Mouse (Mus musculus) ES-E14 (cell line): Measurements from ENCODE around the gene Mctp1. TPM values are rescaled to one million over a fixed set of nuclear protein-coding genes. Genes with fewer than 3 reads are reported as not detected.

ENCODE experiments used
- DNase-seq: peaks from one replicate; pipeline ENCODE4 v3.0.0-alpha.2; 2013; ENCODE audit warnings: low read depth, low spot score
- H3K27ac ChIP-seq: 2 replicates; pipeline ENCODE4 v1.5.1; 2012; ENCODE audit warnings: low read depth, mild to moderate bottlenecking, low read length, moderate library complexity, mixed read lengths; ENCODE audit not compliant: poor library complexity, insufficient read depth, severe bottlenecking
- H3K36me3 ChIP-seq: 2 replicates; pipeline ENCODE4 v1.6.1; 2012; ENCODE audit warnings: mild to moderate bottlenecking, low read length, moderate library complexity, mixed read lengths; ENCODE audit not compliant: control insufficient read depth, poor library complexity, insufficient read depth, severe bottlenecking
- H3K4me1 ChIP-seq, 2 experiments: fragments of 150-350 bp in 1 of 2; sonication (generic) in 1 of 2; 2 replicates each; pipeline ENCODE4 v1.6.1; 2012; ENCODE audit warnings: low read length in 2 of 2, mild to moderate bottlenecking in 1 of 2, mixed read lengths in 1 of 2; ENCODE audit not compliant: control insufficient read depth in 2 of 2, insufficient read depth in 2 of 2, poor library complexity in 1 of 2
- H3K4me3 ChIP-seq, 2 experiments: fragments of 150-350 bp in 1 of 2; sonication (generic) in 1 of 2; 2 replicates each; pipeline ENCODE4 v1.5.1; 2012; ENCODE audit warnings: low read length in 2 of 2, low read depth in 1 of 2, mild to moderate bottlenecking in 1 of 2, mixed read lengths in 1 of 2; ENCODE audit not compliant: insufficient read depth in 1 of 2, poor library complexity in 1 of 2, severe bottlenecking in 1 of 2
- H3K9ac ChIP-seq: 2 replicates; pipeline ENCODE4 v1.6.1; 2012; ENCODE audit warnings: low read depth, mild to moderate bottlenecking, low read length, mixed read lengths; ENCODE audit not compliant: poor library complexity, insufficient read depth, severe bottlenecking
- H3K9me3 ChIP-seq: fragments of 150-350 bp; sonication (generic); 2 replicates; pipeline ENCODE4 v1.6.1; 2012; ENCODE audit warnings: low read depth, mild to moderate bottlenecking, low read length; ENCODE audit not compliant: control insufficient read depth, insufficient read depth
- CHD2 ChIP-seq: IDR thresholded peaks from 2 replicates; pipeline ENCODE4 v1.6.1; 2014; ENCODE audit warnings: mild to moderate bottlenecking, low read depth, low read length, inconsistent platforms
- HCFC1 ChIP-seq: IDR thresholded peaks from 2 replicates; pipeline ENCODE4 v1.6.1; 2012; ENCODE audit warnings: low read length, inconsistent platforms, borderline replicate concordance; ENCODE audit not compliant: insufficient read depth
- MAFK ChIP-seq: IDR thresholded peaks from 2 replicates; pipeline ENCODE4 v1.6.1; 2014; ENCODE audit warnings: mild to moderate bottlenecking, low read depth, low read length, inconsistent platforms; ENCODE audit not compliant: insufficient read depth
- ZC3H11A ChIP-seq: IDR thresholded peaks from 2 replicates; pipeline ENCODE4 v1.6.1; 2012; ENCODE audit warnings: low read depth, mild to moderate bottlenecking, inconsistent platforms, low read length, borderline replicate concordance
- ZNF384 ChIP-seq: IDR thresholded peaks from 2 replicates; pipeline ENCODE4 v1.6.1; 2012; ENCODE audit warnings: low read depth, low read length, inconsistent platforms
- in situ Hi-C, 2 experiments: fragments of 600-800 bp; cut with MboI; formaldehyde crosslinking; loops; one replicate each; pipeline ENCODE4 v1.15.1; 2025; ENCODE audit warnings: low sequenced_read_pairs in 2 of 2, inconsistent platforms in 1 of 2; ENCODE audit not compliant: unreplicated experiment in 2 of 2
- total RNA-seq: library from RNA; depleted of rRNA; stranded (reverse); fragments of 300-350 nt; gene quantifications from 2 replicates; pipeline ENCODE4 v1.2.3, GENCODE M21; 2012; rRNA removed

Mctp1 gene
- total RNA-seq, 1 experiment = 0.80 TPM

DNA sequence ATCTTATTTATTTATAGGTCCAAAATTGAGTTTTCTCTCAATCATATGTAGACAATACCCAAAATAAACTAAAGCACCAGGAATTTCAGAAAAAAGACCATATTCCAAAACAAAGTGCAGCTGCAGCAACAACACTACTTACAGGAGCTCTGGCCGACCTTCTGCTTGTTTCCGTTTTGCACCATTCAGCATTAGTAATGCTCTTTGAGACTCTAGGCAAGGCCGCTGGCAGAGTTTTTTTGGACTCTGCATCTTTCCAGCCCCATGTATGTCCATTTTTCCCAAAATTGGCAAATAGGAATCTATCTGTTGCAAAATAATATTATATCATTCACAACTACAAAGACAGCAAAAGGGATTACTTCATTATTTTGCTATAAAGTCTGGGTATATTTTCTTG, 665.4 kb downstream of the Mctp1 start:
- Histone ChIP-seq H3K27ac (no peak overlapping the region), H3K9me3 (no peaks in the 10 kb centered on the region), H3K4me1 (no peaks in the 10 kb centered on the region), H3K9ac (no peak overlapping the region), H3K4me3 (no peak overlapping the region), H3K36me3 (no peaks in the 10 kb centered on the region; the same call in 1 of the 2 replicates)
- in situ Hi-C loops = no loop called here
- TF ChIP-seq CHD2 (no peak), HCFC1 (no peak), MAFK (no peak), ZNF384 (no peak), ZC3H11A (no peak)
- no peak for DNase-seq

DNA sequence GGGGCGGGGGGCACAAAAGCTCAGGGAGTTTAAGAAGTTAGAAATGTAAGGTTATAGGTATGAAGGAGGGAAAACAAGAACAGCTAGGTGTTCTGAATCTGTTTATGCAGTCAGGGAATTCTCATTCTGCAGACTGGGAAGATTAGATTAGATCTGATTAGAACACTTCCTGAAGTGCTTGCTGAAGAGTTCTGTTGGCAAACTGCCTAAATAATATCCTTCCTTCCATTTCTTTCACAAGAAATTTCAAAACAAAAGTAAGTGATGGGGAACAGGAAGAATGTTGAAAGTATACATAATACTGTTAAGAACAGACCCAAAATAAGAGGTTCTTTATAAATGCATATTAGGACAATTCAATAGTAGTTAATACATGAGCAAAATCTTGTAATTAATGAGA, 678.9 kb downstream of the Mctp1 start:
- Histone ChIP-seq H3K36me3 (no peaks in the 10 kb centered on the region), H3K4me1 (no peaks in the 10 kb centered on the region), H3K4me3 (no peak overlapping the region), H3K9ac (no peak overlapping the region), H3K27ac (no peak overlapping the region), H3K9me3 (no peaks in the 10 kb centered on the region)
- DNase-seq = no peak
- in situ Hi-C loops = no loop called here
- TF ChIP-seq CHD2 (no peak), ZC3H11A (no peak), ZNF384 (no peak), HCFC1 (no peak), MAFK (no peak)

DNA sequence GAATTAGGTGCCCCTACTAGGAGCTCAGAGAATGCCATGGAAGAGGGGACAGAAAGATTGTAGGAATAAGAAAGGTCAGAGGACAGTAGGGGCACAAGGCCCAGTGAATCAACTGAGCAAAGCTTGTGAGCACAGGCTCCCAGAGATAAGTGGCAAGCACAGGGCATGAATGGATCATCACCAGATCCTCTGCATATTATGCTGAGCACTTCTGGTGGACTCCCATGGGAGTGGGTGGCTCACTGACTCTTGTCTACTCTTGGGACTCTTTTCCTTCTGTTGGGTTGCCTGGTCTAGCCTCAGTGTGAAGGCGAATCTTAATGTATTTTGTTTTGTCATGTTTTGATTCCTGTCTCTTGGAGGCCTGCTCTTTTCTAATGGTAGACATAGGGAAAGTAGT, 684.5 kb downstream of the Mctp1 start:
- no peaks in the 10 kb centered on the region for H3K36me3 ChIP-seq
- H3K4me3 ChIP-seq = no peak overlapping the region
- H3K4me1 ChIP-seq = no peaks in the 10 kb centered on the region
- TF ChIP-seq ZNF384 (no peak), MAFK (no peak), ZC3H11A (no peak), CHD2 (no peak), HCFC1 (no peak)
- H3K27ac ChIP-seq = no peak overlapping the region
- DNase-seq = no peak
- no peak overlapping the region for H3K9ac ChIP-seq
- no peaks in the 10 kb centered on the region for H3K9me3 ChIP-seq
- in situ Hi-C loops = no loop called here

DNA sequence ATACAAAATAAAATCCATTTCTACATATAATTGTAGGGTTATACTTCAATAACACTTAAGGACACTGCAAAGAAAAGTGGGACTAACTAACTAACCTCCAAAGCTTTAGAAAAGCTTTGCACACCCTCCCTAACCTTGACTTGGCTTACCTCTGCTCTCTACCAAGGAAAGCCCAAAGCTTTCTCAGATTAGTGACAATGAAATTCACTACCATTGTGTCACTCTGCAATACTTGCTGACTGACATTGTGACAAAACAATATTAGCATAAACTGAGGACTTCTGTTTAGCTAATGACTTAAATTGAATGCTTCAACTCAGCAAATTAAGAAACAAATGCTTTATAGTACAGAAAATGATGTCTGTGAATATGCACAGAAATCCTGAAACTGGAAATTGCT, 687.7 kb downstream of the Mctp1 start:
- Histone ChIP-seq H3K27ac (no peak overlapping the region), H3K4me3 (no peak overlapping the region), H3K9me3 (no peaks in the 10 kb centered on the region), H3K36me3 (no peaks in the 10 kb centered on the region), H3K4me1 (no peaks in the 10 kb centered on the region), H3K9ac (no peak overlapping the region)
- TF ChIP-seq ZC3H11A = no peak
- TF ChIP-seq MAFK = no peak
- TF ChIP-seq HCFC1 = no peak
- TF ChIP-seq CHD2 = no peak
- no peak for TF ChIP-seq ZNF384
- in situ Hi-C loops = no loop called here
- DNase-seq = no peak

Other genes with a start within 250 kb of the Mctp1 start
- not detected in 2 replicates for gene Fam81b, start 79.5 kb upstream of the Mctp1 start, total RNA-seq